Mouse (Mus musculus): ENCODE data around the gene Cct8.

- TF ChIP-seq CTCF (IDR thresholded peaks at IDR 0.05; ENCODE audit: low read depth) = no peak
- TF ChIP-seq EP300 (optimal IDR thresholded peaks at IDR 0.05) = no peak
Measured at GRCm38 (mm10) chr16:87437096-87437495, 58.6 kb downstream of the Cct8 start.

All from stomach, postnatal 0 days (tissue).